Mouse (Mus musculus) testis, adult 2 months (tissue): ENCODE measurements at regions not wholly inside any gene's neighbourhood (a gene's known extent, or its start where the extent isn't known, plus 50 kb on each side); places are given as distances from the start of the nearest gene placed in this dataset.

Source experiments
- CTCF ChIP-seq: fragments of 200-500 bp; IDR thresholded peaks from 2 replicates; pipeline ENCODE4 v1.5.1; 2012; ENCODE audit warnings: low read depth, mild to moderate bottlenecking, inconsistent platforms, low read length, moderate library complexity; ENCODE audit not compliant: control insufficient read depth, insufficient read depth, insufficient replicate concordance
- POLR2A ChIP-seq: fragments of 200-500 bp; IDR thresholded peaks from 2 replicates; pipeline ENCODE4 v1.6.1; 2012; ENCODE audit warnings: low read depth, mild to moderate bottlenecking, inconsistent platforms, low read length, moderate library complexity; ENCODE audit not compliant: control insufficient read depth

DNA sequence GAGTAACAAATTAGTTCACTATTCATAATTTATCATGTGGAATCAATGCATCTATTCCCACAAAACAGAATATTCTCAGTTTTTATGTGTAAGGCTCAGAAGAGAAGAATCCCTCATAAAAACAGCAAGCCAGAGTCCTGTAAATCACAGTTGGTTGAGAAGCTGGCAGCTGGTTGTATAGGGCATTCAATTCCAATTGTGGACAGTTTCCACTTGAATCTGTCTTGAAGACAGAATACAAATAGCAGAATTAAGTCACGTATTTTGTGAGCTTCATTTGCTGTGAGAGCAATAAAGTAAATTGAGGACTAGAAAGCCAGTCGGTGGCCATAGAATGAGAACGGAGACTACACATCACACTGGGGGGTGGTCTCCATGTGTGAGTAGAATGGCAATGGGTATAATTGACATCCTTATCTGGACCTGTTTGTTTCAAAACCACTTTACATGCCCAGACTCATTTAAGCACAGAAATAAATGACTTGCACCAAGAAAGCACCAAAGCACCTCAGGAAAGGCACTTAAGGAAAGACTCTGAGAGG is 63.4 kb upstream of the Adcy2 start:
- no peak for TF ChIP-seq CTCF
- TF ChIP-seq POLR2A = no peak
